Mouse (Mus musculus) neural tube, embryonic 13.5 days (tissue): Measurements from ENCODE around the gene Tyk2. TPM values are rescaled to one million over a fixed set of nuclear protein-coding genes. Genes with fewer than 3 reads are reported as not detected.

Experiments
- ATAC-seq: fragments of 200-750 bp; cut with Nextera tagmentation; 2 replicates; pipeline ENCODE4 v1.8.0; 2017; ENCODE audit warnings: low read depth, mild to moderate bottlenecking, moderate TSS enrichment, moderate library complexity
- H3K27ac ChIP-seq: fragments of 300-500 bp; sonication (generic); replicated peaks from 2 replicates; pipeline ENCODE4 v1.5.1; 2015; ENCODE audit warnings: moderate library complexity, mild to moderate bottlenecking, inconsistent platforms
- H3K27me3 ChIP-seq: fragments of 300-500 bp; sonication (generic); 2 replicates; pipeline ENCODE4 v1.6.1; 2015; ENCODE audit warnings: mild to moderate bottlenecking, inconsistent platforms
- H3K36me3 ChIP-seq: fragments of 300-500 bp; sonication (generic); 2 replicates; pipeline ENCODE4 v1.6.1; 2015; ENCODE audit warnings: mild to moderate bottlenecking, inconsistent platforms
- H3K4me1 ChIP-seq: fragments of 300-500 bp; sonication (generic); replicated peaks from 2 replicates; pipeline ENCODE4 v1.6.1; 2015; ENCODE audit warnings: inconsistent platforms
- H3K4me2 ChIP-seq: fragments of 300-500 bp; sonication (generic); 2 replicates; pipeline ENCODE4 v1.6.1; 2015; ENCODE audit warnings: inconsistent platforms, mild to moderate bottlenecking, moderate library complexity
- H3K4me3 ChIP-seq: fragments of 300-500 bp; sonication (generic); 2 replicates; pipeline ENCODE4 v1.5.1; 2015; ENCODE audit warnings: mild to moderate bottlenecking, inconsistent platforms
- H3K9ac ChIP-seq: fragments of 300-500 bp; sonication (generic); 2 replicates; pipeline ENCODE4 v1.6.1; 2015; ENCODE audit warnings: moderate library complexity, mild to moderate bottlenecking, inconsistent platforms
- H3K9me3 ChIP-seq: fragments of 300-500 bp; sonication (generic); 2 replicates; pipeline ENCODE4 v1.6.1; 2016; ENCODE audit warnings: inconsistent platforms
- WGBS: fragments of 180-500 bp; shearing (Covaris S2); methylation state at CpG from one replicate; pipeline ENCODE4 v1.1.7; 2015; 5-methylcytosine and 5-hydroxymethylcytosine counted together
- microRNA-seq: library from miRNA; unstranded; fragments of <30 nt; microRNA quantifications from one replicate; pipeline ENCODE4, GENCODE M21; 2016
- polyA plus RNA-seq: library from polyadenylated mRNA; unstranded; fragments of >200 nt; fragmentation: Nextera tagmentation; extraction: Ambion mirVana; gene quantifications from 2 replicates; pipeline ENCODE4 v1.2.1, GENCODE M21; 2015

Gene Tyk2
- polyA plus RNA-seq, 1 experiment from 2014 or later: 11.7 TPM

- peak overlapping the region; percentile 89 for H3K4me3 ChIP-seq
- no peaks in the 10 kb centered on the region for H3K9me3 ChIP-seq
- no peaks in the 10 kb centered on the region for H3K27me3 ChIP-seq
- H3K36me3 ChIP-seq: peaks cover 48% of the 10 kb centered on the region
- 16% methylated on average over 4 of the region's 4 CpGs for WGBS
- H3K27ac ChIP-seq: no peak overlapping the region; the same call in 1 of the 2 replicates
- H3K4me1 ChIP-seq: peaks cover 20% of the 10 kb centered on the region
- peak; percentile 9 for ATAC-seq
- H3K4me2 ChIP-seq: peak overlapping the region; percentile 93
- peak overlapping the region; percentile 86 for H3K9ac ChIP-seq
Observed at GRCm38 (mm10) chr9:21072641-21073040, 58.4 kb downstream of the Tyk2 start.

GRCm38 (mm10) chr9:21067006-21067684, 63.9 kb downstream of the Tyk2 start, which contains the start of gene Zglp1:
TSS of gene Zglp1 (minus strand) at chr9:21067093.
- no peak for ATAC-seq
- H3K4me1 ChIP-seq: peaks cover 7% of the 10 kb centered on the region
- no peak within 1 kb of the TSS for H3K4me3 ChIP-seq
- no peaks in the 10 kb centered on the region for H3K27me3 ChIP-seq
- H3K4me2 ChIP-seq: no peak within 1 kb of the TSS
- H3K9ac ChIP-seq: no peak within 1 kb of the TSS
- 84% methylated on average over 27 of the region's 27 CpGs for WGBS
- peaks cover 58% of the 10 kb centered on the region for H3K36me3 ChIP-seq
- no peak within 1 kb of the TSS for H3K27ac ChIP-seq
- H3K9me3 ChIP-seq: no peaks in the 10 kb centered on the region

GRCm38 (mm10) chr9:21062928-21063327, 68.1 kb downstream of the Tyk2 start:
- no peak overlapping the region for H3K4me3 ChIP-seq
- H3K27ac ChIP-seq: no peak overlapping the region
- H3K4me2 ChIP-seq: no peak overlapping the region
- no peaks in the 10 kb centered on the region for H3K9me3 ChIP-seq
- H3K4me1 ChIP-seq: no peaks in the 10 kb centered on the region
- no peak overlapping the region for H3K9ac ChIP-seq
- no peaks in the 10 kb centered on the region for H3K27me3 ChIP-seq
- ATAC-seq: no peak
- H3K36me3 ChIP-seq: peaks cover 50% of the 10 kb centered on the region
- 88% methylated on average over 2 of the region's 2 CpGs for WGBS

Small RNA genes within 50 kb of the gene (microRNA-seq; reads per million reads assigned to microRNA genes)
- not detected for gene Mir7082

Other genes starting within 250 kb of the Tyk2 start
- gene Ppan, start 243.1 kb downstream of the Tyk2 start, polyA plus RNA-seq: 48.1 and 51.9 TPM in 2 replicates
- 253 and 267 TPM in 2 replicates for gene Eif3g, start 232.6 kb downstream of the Tyk2 start, polyA plus RNA-seq
- gene Dnmt1, start 171.4 kb downstream of the Tyk2 start, polyA plus RNA-seq: 54.2 and 63.7 TPM in 2 replicates
- 9.9 and 10.1 TPM in 2 replicates for gene S1pr2, start 154.5 kb downstream of the Tyk2 start, polyA plus RNA-seq
- gene Mrpl4, start 128.5 kb downstream of the Tyk2 start, polyA plus RNA-seq: 105 and 110 TPM in 2 replicates
- gene Icam1, start 115.3 kb downstream of the Tyk2 start, polyA plus RNA-seq: 3.9 and 4.8 TPM in 2 replicates
- 0.33 and 0.56 TPM in 2 replicates for gene Icam4, start 101.9 kb downstream of the Tyk2 start, polyA plus RNA-seq
- 0.45 and 0.68 TPM in 2 replicates for gene Icam5, start 99.2 kb downstream of the Tyk2 start, polyA plus RNA-seq
- gene Zglp1, start 64.2 kb downstream of the Tyk2 start, polyA plus RNA-seq: 1.4 and 2.1 TPM in 2 replicates
- 0.91 and 0.98 TPM in 2 replicates for gene Gm49373, start 58.1 kb downstream of the Tyk2 start, polyA plus RNA-seq
- gene Fdx1l, start 57.6 kb downstream of the Tyk2 start, polyA plus RNA-seq: 52.1 and 60.2 TPM in 2 replicates
- 1.3 and 1.6 TPM in 2 replicates for gene Gm38431, start 39.2 kb downstream of the Tyk2 start, polyA plus RNA-seq
- 37.3 and 38.3 TPM in 2 replicates for gene Raver1, start 39.2 kb downstream of the Tyk2 start, polyA plus RNA-seq
- 228 and 273 TPM in 2 replicates for gene Cdc37, start 18.7 kb upstream of the Tyk2 start, polyA plus RNA-seq
- 17.5 and 18.9 TPM in 2 replicates for gene Pde4a, start 34.5 kb upstream of the Tyk2 start, polyA plus RNA-seq
- 60.9 and 64.4 TPM in 2 replicates for gene Keap1, start 108.1 kb upstream of the Tyk2 start, polyA plus RNA-seq
- 3.0 and 3.8 TPM in 2 replicates for gene S1pr5, start 117.2 kb upstream of the Tyk2 start, polyA plus RNA-seq
- gene Atg4d, start 134.1 kb upstream of the Tyk2 start, polyA plus RNA-seq: 55.3 and 56.1 TPM in 2 replicates
- gene Kri1, start 156.7 kb upstream of the Tyk2 start, polyA plus RNA-seq: 11.1 and 15.1 TPM in 2 replicates
- 95.5 and 114 TPM in 2 replicates for gene Cdkn2d, start 160.2 kb upstream of the Tyk2 start, polyA plus RNA-seq
- gene Ap1m2, start 181.1 kb upstream of the Tyk2 start, polyA plus RNA-seq: 0.89 and 1.1 TPM in 2 replicates
- gene Slc44a2, start 189.5 kb upstream of the Tyk2 start, polyA plus RNA-seq: 70.1 and 73.1 TPM in 2 replicates
- gene Ilf3, start 236.6 kb upstream of the Tyk2 start, polyA plus RNA-seq: 226 and 229 TPM in 2 replicates